Mouse (Mus musculus) neural tube, embryonic 10.5 days (tissue): ENCODE measurements around the gene Nrsn2.
"Not testable (repeated sequence)": the region's sequence is repeated elsewhere in the genome, so short reads cannot be mapped to it uniquely, and the experiment has no call there.

Experiments used
- DNase-seq: peaks from one replicate; pipeline ENCODE4 v3.0.0-alpha.2; 2017; ENCODE audit warnings: low spot score; ENCODE audit errors: extremely low spot score

Gene Nrsn2

DNA sequence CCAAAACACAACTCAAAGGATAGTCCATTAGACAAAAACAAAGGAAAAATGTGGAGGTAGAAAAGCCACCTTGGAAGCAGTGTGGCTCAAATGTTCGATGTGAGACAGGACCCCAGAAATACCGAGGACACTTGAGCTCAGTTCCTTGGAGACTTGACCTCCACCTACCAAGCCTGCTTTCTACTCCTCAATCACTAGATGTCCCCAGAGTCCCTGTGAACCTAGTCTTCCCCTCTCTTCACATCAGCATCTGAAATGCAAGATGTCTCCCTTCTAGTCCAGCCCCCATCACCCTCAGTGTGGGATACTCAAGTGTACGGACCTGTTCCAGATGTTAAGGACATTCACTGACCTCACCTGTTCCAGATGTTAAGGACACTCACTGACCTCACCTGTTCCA is 16.3 kb upstream of the Nrsn2 start:
- peak; percentile 42 for DNase-seq

DNA sequence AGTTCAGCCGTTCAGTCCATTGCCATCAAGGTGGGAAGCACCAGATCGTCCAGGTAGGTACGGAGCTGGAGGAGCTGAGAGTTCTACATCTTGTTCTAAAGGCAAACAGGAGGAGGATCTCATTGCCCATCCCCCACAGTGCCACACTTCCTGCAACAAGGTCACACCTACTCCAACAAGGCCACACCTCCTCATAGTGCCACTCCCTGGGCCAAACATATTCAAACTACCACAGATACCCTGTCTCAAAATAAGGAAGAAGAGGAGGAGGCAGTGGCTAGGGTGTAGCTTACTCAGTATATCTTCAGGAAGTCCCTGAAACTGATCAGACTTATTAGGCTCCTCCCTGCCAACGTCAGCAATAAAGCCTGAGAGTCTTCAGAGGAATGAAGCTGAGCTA is 7.8 kb upstream of the Nrsn2 start:
- no peak for DNase-seq

DNA sequence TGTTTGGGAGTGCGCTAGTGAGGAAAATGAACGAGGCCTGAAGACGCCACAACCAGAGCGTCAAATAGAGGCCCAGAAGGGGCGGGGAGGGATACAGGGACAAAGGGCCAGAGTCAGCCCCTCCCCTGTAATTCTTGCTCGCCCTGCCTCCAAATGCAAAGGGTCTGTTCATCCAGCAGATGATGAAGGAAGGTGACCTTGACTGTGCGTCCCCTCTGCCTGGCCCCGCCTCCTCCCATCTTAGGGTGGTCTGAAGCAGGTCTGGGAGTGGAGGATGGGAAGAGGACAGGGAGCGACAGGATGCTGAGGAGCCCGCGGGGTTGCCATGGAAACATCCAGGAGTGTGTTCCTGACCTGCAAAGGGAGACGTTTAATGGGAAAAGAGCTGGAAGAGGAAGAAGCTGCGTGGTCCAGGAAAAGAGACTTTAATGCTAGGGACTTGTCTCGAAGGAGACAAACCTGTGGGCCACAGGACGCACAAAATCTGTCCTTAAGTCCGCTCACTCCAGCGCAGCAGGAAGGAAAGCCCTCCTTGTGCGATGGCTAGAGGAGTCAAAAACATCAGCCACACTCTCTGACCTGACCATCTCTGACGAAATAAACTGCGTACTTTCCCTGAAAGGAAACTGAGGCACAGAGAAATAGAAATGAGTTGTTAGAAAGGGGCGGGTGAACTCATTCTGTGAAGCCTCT is 640 bp downstream of the Nrsn2 start:
- DNase-seq: peak; percentile 53

DNA sequence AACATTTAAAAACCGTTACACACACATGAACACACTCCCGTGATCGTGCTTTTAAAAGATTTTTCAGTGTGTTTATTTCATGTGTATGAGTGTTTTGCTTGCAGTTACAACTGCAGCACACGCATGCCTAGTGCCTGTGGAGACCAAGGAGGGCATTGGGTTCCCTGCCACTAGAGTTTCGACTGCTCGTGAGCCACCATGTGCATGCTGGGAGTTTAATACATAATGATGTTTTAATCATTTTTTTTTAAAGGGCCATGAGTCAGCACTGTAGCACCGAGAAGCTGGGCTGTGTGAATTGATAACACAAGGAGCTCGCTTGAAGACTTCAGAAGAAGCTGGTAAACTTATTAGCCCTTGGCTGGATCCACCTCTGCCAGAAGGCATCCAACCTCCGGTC is 2.9 kb downstream of the Nrsn2 start:
- no peak for DNase-seq

DNA sequence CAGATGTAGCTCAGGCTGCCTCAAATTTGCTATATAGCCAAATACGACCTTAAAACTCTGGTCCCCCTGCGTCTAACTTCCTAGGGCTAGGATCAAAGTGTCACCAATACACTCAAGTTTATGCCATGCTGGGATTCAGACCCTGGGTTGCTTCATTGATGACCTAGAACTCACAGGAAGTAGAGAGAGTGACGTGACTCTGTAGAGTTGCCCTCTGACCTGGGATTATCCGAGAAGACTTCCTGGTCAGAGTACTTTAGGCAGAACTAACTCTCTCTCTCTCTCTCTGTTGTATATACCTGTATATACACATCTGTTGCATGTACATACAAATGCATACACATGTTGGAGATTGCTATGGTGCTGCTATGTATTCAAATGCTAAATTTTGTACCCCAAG is 3.8 kb downstream of the Nrsn2 start:
- DNase-seq: no peak

DNA sequence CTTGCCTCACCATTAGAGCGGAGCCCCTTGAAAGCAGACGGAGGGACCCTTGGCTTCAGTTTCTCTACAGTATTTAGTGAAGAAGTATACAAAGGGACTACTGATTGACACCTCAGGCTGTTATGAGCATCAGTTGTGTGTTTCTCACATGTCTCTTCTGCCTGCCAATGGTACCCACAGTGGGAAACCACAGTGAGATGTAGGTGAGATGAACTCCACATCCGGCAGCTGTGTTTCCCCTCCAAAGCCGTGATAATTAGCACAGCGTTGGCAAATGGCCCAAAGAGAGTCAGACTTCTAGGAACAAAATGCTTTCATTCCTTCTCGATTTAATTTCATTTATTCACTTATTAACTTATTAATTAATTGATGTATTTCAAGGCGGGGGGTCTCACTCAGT is 4.3 kb downstream of the Nrsn2 start:
- no peak for DNase-seq

DNA sequence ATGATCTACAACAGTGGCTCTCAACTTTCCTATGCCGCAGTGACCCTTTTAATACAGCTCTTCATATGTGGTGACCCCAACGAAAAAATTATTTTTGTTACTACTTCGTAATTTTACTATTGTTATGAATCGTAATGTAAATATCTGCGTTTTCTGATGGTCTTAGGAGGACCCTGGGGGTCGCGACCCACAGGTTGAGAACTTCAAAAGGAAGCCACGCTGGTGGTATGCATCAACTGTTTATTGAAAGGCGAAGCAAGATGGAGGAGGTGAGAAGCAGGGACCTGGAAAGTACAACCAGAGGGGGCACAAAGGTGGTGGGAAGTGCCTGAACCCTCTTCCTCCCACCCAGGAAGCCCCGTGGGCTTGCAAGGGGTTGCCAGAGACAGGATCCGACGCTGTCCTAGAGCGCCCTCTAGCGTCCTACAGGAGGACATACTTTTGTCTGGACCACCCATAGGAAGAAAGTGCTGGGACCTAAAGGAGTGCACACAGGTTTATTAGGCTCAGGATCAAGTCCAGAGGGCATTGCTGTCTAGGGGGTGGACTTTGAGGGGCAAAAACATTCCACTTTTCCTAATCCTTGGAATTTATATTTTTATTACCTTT is 7.8 kb downstream of the Nrsn2 start:
- peak; percentile 67 for DNase-seq

DNA sequence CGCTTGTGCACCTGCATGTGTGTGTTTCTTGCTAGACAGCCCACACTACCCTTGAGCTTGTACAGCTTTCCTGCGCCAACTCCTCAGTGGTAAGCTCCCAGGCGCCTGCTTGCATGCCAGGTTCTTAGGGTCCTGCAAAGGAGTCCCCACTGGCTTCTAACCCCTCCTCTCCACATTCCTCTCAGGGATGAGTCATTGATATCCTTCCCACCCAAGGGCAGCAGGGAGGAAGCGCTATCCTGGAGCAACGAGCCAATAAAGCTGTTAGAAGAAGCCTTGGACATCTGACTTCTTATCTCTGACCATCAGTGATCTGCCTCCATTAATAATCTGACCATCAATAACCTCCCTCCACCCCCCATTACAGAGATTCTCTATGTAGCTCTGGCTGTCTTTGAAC is 8.5 kb downstream of the Nrsn2 start:
- DNase-seq: no peak

DNA sequence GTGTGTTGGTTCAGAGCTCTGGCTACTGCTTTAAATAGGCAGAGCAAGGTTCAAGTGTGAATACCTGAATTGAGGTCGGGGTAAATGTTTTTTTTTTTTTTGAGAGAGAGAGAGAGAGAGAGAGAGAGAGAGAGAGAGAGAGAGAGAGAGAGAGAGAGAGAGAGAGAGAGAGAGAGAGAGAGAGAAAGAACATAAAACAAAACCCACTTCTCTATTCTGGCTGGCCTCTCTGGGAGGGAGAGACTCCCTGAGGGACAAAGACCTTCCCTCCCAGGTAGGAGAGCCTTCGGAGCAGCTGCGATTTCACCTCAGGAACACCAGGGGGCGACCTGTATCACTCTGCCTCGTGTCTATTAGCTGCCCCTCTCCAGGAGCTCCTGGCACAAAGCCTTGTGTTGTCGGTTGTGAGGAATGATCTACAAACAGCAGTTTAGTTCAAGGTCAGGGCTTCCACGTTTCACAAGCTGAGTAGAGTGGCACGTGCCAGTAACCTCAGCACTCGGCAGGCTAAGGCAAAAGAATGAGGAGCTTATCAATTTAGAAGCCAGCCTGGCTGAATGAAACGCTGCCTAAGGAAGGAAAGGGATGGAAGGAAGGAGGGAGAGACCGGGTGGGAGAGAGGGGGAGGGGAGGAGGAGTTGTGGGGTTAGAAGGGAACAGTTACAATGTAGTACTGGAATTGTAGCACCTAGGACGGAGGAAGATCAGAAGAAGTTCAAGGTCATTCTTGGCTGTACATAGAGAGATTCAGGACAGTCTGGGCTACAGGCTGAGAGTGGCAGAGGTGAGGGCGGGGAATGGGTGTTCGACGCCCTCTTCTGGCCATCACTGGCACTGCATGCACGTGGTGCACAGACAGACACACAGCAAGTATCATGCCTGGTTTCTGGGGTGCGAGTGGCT is 12.9 kb downstream of the Nrsn2 start:
- peak; percentile 75 for DNase-seq

DNA sequence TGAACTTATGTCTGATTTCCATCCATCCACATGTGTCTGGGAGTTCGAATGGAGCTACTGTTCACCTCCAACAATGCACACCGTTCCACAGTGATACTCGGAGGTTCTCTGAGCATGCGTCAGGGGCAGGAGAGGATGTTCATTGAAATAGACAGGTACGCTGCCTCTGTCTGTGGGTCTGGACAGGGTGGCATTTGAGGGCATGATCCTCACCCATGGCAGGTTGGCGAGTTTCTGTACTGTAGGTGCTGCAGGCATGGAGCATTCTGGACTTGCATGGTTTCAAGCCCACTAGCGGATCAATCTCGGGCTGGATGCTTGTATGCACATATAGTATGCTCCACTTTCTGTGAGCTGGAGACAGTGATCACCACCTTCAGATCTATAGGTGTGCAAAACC is 15.2 kb downstream of the Nrsn2 start:
- no peak for DNase-seq

DNA sequence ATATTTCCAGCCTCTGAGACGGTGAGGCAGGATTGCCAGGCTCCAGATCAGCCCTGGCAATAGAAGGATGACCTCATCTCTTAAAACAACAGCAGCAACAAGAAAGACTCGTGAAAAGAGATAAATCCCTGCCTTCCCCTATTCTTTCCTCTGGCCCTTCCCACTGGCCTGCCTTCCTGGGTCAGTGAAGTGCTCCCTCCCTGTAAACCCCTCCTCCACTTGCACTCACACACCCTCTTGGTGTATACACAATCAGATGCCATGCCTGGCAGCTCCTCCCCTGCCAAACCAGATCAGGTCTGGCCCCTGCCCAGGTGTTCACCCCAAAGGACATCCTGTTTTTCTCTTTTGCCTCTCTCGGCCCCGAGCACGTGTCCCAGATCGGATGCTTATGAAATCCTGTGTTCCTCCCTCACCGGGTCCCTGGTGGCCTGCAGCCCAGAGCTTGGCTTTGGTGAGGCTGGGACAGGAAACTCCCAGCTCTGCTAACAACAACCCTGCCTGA is 16.1 kb downstream of the Nrsn2 start:
- no peak for DNase-seq

DNA sequence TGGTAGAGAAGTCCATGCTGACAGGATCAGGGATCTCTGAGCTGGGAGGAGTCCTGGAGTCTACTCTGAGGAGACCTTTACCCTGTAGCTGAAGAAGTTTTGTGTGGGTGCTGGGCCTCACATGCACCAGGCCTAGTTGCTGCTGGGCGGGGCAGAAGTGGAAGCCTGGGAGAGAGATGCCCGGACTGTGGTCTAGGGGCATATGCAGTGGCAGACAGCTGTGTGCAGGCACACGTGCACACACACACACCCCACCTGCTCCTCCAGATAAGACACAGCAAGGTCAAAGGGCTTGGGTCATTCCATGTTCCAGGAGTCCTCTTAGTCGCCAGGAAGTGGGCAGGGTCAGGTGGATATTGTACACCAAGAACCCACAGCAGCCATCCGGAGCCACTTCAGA is 16.8 kb downstream of the Nrsn2 start:
- no peak for DNase-seq

DNA sequence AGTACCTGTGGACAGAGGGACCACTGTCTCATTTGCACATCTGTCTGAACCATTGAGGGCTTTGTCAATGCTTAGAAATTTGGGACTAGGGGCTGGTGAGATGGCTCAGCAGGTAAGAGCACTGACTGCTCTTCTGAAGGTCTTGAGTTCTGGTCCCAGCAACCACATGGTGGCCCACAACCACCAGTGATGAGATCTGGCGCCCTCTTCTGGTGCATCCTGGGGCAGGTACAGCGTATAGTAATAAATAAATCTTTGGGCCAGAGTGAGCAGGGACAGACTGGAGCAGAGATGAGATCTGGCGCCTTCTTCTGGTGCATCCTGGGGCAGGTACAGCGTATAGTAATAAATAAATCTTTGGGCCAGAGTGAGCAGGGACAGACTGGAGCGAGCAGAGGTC is 17.5 kb downstream of the Nrsn2 start:
- not testable (repeated sequence) for DNase-seq

DNA sequence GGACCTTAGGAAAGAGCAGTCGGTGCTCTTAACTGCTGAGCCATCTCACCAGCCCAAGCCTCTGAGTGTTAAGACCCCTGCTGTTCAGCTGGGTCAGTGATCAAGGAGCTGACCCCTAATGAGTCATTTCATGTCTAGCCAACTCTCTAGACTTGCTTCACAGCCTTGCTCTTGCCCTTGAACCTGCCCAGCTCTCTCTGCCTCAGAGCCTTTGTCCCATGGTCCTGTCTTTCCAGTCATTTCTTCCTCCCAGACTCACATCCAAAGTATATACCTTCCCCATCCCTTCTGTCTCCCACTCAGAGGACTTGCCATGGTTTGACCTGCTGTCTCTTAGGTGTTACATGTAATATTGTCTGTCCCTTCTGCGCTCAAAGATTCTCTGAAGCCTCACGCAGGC is 19.2 kb downstream of the Nrsn2 start:
- DNase-seq: no peak

DNA sequence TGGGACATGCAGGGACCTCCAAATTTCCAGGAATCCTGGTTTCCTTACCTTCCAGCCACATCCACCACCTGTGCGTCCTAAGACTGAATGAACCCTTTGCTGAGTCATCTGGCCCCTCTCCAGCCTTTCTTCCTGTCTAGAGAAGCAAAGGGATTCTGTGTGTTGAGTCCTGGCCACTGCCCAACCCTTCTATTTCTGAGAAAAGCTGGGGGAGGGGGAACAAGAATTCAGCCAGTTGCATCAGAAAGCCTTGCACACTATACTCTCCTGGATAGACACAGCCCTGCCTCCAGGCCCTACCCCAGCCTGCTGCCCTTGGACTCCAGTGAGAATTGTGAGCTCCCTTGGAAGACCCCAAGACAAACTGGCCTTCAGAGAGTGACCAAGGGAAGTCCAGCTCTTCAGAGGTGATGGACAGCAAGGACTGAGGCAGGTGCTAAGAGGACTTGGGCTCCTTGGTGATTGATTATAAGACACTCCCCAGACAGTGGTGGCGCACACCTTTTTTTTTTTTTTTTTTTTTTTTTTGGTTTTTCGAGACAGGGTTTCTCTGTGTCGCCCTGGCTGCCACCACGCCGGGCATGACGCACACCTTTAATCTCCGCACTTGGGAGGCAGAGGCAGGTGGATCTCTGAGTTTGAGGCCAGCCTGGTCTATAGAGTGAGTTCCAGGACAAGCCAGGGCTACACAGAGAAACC is 26.4 kb downstream of the Nrsn2 start:
- no peak for DNase-seq

DNA sequence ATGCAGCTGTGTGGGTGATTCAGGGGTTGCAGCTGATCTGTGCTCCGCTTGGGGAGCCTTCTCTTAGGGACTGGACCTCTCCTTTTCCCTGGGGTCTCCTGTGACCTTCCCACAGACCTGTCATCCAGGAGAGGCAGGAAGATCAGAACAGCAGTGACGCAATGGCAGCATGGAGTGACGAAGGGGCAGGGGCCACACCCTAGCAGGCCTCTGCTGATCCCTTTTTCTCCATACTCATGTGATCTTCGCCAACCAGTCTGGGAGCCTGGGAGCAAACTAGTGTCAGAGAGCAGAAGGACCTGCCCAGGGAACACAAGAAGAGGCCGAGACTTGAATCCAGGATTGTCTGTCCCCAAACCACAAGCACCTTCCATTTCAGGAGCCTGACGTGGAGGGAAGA is 27.2 kb downstream of the Nrsn2 start:
- DNase-seq: no peak

DNA sequence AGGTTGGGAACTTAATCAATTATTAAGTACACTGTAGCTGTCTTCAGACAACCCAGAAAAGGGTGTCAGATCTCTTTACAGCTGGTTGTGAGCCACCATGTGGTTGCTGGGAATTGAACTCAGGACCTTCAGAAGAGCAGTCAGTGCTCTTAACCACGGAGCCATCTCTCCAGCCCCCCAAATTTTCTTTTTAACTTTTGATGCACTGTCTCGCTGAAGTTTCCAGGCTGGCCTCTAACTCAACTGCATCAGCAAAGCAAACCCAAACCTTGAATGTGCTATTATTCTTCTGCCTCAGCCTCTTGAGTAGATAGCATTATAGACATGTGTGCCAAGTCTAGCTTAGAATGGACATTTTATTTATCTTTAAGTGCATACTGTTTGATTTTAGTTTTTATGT is 28.7 kb downstream of the Nrsn2 start:
- DNase-seq: no peak

DNA sequence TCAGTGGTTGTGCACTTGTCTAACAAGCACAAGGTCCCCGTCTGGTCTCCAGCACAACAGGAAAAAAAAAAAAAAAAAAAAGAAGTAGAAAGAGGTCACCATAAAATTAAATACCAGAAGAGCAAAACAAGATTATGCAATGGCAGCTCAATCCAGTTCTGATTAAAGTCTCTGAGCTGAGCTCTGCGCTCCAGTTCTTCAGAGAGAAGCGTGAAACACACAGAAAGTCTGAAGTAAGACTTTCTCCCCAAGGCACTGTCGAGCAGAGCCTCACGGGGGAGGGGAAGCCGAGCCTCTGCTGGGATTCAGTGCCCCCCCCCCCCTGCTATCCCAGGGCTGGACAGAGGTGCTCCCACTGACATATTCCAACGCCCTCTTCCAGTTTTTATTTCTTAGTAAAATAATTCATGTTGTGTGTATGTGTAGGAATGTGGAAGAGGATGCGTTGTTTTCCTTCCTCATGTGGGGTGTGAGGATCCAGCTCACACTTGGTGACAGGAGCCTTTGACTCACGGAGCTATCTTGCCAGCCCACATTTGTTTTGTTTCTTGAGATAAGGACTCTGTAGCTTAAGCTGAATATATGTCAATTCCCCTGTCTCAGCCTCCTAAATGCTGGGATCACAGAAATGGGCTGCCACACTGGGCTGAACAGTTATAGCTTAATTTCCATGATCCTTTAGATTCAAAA is 29.5 kb downstream of the Nrsn2 start:
- DNase-seq: no peak

DNA sequence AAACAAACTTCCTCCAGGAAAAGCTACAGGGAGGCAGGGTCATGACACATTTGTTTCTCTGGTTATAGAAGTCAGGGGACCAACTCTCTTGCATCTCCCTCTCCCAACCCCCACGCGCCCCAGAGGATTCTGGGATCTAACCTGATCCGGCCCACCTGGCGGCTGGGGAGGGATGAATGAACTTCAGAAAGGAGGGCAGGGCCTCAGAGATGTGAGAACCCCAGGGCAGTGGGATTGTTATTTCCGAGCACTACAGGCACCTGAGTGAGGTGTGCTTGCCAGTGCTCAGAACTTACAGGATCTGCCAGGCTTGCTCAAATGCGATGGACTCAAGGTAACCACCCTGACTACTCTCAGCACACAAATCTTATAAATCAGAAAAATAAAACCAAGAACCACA is 31.0 kb downstream of the Nrsn2 start:
- no peak for DNase-seq

DNA sequence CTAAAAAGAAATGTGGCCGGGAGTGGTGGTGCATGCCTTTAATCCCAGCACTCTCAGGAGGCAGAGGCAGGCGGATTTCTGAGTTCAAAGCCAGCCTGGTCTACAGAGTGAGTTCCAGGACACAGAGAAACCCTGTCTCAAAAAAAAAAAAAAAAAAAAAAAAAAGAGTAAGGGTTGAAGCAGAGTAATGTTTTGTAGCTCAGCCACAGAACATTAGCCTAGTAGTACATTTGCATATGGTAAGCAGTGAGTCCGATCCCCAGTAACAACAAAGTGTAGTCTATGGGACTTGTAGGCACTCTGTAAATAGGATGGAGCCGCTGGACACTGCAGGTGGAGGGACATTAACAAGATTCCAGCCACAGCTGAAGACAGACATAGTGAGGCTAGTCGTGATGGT is 31.5 kb downstream of the Nrsn2 start:
- DNase-seq: no peak

DNA sequence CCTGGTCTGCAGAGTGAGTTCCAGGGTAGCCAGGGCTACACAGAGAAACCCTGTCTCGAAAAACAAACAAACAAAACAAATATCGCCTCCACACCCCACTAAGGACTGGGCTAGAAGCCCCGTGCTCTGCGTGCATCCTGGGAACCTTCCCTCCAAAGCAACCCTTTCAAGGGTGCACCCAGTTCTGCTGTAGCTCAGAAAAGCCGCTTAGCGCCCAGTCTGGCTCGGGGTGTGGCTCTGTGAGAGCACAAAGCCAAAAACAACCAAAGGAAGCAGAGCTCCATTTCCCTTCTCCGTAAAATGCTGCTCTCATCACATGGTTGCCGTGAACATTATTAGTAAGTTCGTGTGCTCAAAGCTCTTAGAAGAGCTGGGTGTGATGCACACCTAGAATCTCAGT is 32.1 kb downstream of the Nrsn2 start:
- DNase-seq: no peak
